Comparison of ENCODE assay signal across 8 mouse cellular contexts in genomic region chr14:116559990-116560389, GRCm38 (mm10).
DNase-seq lines count a peak whose midpoint lies in the region; ATAC-seq lines count a peak whose summit lies in the region.

No protein-coding gene starts in this region.

- no peaks in the 10 kb centered on the region for H3K27me3 ChIP-seq in forebrain, embryonic 13.5 days
- H3K27me3 ChIP-seq in kidney, embryonic 16.5 days (ENCODE audit: insufficient read depth, low read length), result no peaks in the 10 kb centered on the region

- no peak overlapping the region for H3K4me3 ChIP-seq in forebrain, embryonic 13.5 days
- no peak overlapping the region for H3K4me3 ChIP-seq in kidney, embryonic 16.5 days (ENCODE audit: low read length)

- WGBS in forebrain, embryonic 13.5 days, result 29% methylated on average over 1 of the region's 1 CpGs
- 31% methylated on average over 1 of the region's 1 CpGs for WGBS in kidney, embryonic 16.5 days

- no peaks in the 10 kb centered on the region for H3K36me3 ChIP-seq in forebrain, embryonic 13.5 days (ENCODE audit: poor library complexity, severe bottlenecking)
- H3K36me3 ChIP-seq in kidney, embryonic 16.5 days (ENCODE audit: insufficient read depth, low read length), result no peaks in the 10 kb centered on the region

- H3K9me3 ChIP-seq in forebrain, embryonic 13.5 days (replicated peaks), result no peaks in the 10 kb centered on the region
- no peaks in the 10 kb centered on the region for H3K9me3 ChIP-seq in kidney, embryonic 16.5 days (ENCODE audit: low read length)

- H3K4me1 ChIP-seq in forebrain, embryonic 13.5 days, result no peaks in the 10 kb centered on the region
- no peaks in the 10 kb centered on the region for H3K4me1 ChIP-seq in kidney, embryonic 16.5 days (ENCODE audit: insufficient read depth, low read length)

- ATAC-seq in forebrain, embryonic 13.5 days, result peak; percentile 83
- ATAC-seq in kidney, embryonic 16.5 days (ENCODE audit: low FRiP score, low TSS enrichment), result peak; percentile 81
- no peak for ATAC-seq in megakaryocyte, adult 5-6 weeks (ENCODE audit: poor library complexity, severe bottlenecking)

- H3K9ac ChIP-seq in forebrain, embryonic 13.5 days, result no peak overlapping the region
- no peak overlapping the region for H3K9ac ChIP-seq in kidney, embryonic 16.5 days (replicated peaks; ENCODE audit: low read length)

- no peak overlapping the region for H3K27ac ChIP-seq in forebrain, embryonic 13.5 days
- H3K27ac ChIP-seq in kidney, embryonic 16.5 days (ENCODE audit: low read length), result no peak overlapping the region

- peak; percentile 5 to 16 for DNase-seq in layer of hippocampus, postnatal 10 days (ENCODE audit: low spot score in 2 of 2)
- DNase-seq in layer of hippocampus, postnatal 36 days, result no peak
- peak; percentile 30 for DNase-seq in Muller cell, postnatal 12 days (ENCODE audit: inconsistent ontology term)
- no peak for DNase-seq in spleen, adult 18-20 months
- no peak for DNase-seq in urinary bladder, postnatal 25 days (ENCODE audit: low spot score)

- no peak overlapping the region for H3K4me2 ChIP-seq in forebrain, embryonic 13.5 days
- H3K4me2 ChIP-seq in kidney, embryonic 16.5 days (replicated peaks; ENCODE audit: low read depth, low read length), result no peak overlapping the region

Comparison
In these comparisons a context has a peak if more than half of its experiments do, and no peak if none do; other contexts are left out.
1. DNase-seq: peak in layer of hippocampus, postnatal 10 days (2 of 2) and Muller cell, postnatal 12 days (single experiment); none in layer of hippocampus, postnatal 36 days (0 of 2), spleen, adult 18-20 months (0 of 2) and urinary bladder, postnatal 25 days (single experiment).